Mouse (Mus musculus) B cell, adult 2 months (primary cell): ENCODE results near the gene Srm.

Experiments used
- DNase-seq, 2 experiments: peaks; one replicate each; pipeline ENCODE4 v3.0.0; 2022

The Srm gene

GRCm38 (mm10) chr4:148591171-148591630 is at the start of gene Srm:
Gene Srm, plus strand, starts transcription at chr4:148591503.
- peak; percentile 94 to 95 for DNase-seq

DNA sequence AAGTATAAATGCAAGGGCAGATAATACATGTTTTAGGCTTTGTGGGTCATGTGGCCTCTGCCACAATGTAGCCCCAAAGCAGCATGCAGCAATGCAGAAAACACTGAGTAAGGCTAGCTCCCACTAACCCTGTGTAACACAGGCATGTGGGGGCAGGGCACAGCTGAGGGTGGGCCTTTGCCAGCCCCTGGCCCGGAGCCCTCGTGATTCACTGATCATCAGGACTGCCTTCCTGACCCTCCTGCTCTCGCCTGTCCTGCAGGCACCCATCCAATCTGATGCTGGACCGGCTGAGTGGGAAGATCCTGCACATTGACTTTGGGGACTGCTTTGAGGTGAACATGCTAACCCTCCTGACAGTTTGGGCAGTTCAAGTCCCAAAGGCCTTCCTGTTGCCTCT is 42.2 kb upstream of the Srm start:
- no peak for DNase-seq

- no peak for DNase-seq
Measured at GRCm38 (mm10) chr4:148557766-148558165, 33.5 kb upstream of the Srm start.

DNA sequence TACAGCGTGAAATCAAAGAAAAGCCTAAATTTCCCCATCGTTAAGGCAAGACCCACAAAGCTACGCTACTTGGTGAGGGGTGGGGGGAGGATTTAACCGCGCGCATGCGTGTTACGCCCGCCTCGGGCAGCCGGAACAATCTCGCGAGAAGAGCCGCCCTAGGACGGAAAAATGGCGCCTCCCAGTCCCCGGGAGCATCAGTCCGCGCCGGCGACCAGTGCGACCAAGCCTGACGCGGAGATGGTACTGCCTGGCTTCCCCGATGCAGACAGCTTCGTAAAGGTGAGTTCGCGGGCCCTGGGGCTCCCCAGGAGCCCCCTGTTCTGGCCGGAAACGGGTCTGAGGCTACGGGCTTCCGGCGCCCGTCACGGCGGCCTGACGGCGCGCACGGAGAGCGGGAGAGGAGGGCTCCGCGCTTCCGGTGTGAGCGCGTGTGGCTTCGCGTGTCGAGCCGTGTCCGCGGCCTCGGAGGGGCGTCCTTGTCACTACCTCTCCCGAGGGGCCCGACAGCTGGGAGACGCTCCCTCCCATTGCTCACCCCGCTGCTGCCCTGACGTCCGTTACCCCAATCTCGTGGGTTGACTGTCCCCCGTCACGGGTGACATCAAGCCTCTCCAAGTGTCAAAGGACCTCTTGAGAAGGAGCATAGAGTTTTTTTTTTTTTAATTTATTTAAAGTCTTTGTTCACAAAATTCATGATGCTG is 32.9 kb upstream of the Srm start, which contains the start of gene Exosc10:
Gene Exosc10, plus strand, starts transcription at position 133 of the 704 bp plus-strand sequence.
- DNase-seq, result peak; percentile 89 to 90

- no peak for DNase-seq
Measured at GRCm38 (mm10) chr4:148562676-148563075, 28.6 kb upstream of the Srm start.

DNA sequence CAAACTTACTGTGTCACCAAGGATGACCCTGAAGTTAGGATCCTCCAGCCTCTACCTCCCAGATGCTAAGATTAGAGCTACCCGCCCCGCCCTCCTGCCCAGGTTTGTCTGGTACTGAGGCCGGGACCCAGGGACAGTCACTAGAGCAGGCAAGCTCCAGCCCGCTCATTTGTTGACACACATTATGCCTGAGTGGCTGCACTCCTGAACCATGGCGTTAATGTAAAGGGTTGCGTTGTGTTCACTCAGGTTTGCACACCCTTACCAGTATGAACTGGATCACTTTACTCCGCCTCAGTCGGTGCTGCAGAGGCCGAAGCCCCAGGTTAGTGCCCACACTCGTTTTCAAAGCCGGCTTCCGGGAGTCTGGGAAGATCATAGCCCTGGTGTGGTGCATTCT is 27.7 kb upstream of the Srm start:
- no peak for DNase-seq

- DNase-seq, result no peak
Measured at GRCm38 (mm10) chr4:148570138-148570537, 21.2 kb upstream of the Srm start.

GRCm38 (mm10) chr4:148570693-148571295 is 20.5 kb upstream of the Srm start:
- DNase-seq, result no peak

- DNase-seq, result no peak
Measured at GRCm38 (mm10) chr4:148573222-148573621, 18.1 kb upstream of the Srm start.

DNA sequence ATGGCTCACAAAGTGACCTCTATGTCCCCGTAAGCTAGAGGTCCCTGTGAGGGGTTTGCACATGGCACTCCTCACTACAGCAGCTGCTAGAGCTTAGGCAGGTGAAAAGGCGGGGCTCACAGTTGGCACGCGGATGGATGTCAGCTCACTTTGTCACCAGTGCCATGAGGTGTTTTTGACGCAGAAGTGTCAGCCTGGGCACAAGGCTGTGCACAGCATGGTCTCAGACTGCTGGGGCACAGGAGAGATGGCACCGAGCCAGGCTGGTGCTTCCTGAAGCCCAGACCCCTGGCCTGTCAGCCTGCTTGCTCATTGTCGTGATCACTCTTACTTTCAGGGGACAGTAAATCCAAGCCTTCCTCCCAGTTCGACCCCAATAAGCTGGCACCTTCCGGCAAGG is 10.5 kb upstream of the Srm start:
- no peak for DNase-seq

GRCm38 (mm10) chr4:148581422-148581821 is 9.9 kb upstream of the Srm start:
- DNase-seq, result no peak

DNA sequence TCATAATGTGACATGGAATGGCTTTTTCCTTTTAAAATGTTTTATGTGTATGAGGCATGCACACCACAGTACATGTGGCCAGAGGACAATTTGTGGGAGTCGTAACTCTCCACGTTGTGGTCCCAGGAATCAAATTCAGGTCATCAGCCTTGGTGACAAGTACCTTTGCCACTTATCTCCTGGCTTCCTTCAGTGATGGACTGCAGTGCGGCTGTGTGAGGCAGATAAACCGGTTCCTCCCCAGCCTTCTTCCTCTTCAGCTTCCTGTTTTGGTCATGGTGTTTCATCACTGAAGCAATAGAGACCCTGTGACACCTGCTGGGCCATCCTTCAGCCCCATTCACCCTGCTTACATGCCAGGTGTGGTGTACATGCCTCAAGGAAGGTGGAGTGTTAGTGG is 8.0 kb upstream of the Srm start:
- peak; percentile 13 to 17 for DNase-seq

DNA sequence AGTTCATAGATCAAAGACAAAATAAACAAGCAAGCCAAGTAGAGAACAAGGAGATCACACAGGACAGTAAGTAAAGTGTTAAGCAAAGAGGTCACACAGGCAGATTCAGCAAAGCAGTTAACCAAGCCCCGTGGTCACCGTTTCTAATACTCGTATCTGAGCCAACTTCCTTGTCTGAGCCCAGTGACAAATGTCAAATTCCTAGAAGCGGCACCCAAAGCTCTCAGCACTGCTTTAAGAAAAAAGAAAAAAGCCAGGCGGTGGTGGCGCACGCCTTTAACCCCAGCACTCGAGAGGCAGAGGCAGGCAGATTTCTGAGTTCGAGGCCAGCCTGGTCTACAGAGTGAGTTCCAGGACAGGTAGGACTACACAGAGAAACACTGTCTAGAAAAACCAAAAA is 4.7 kb upstream of the Srm start:
- DNase-seq, result no peak

- DNase-seq, result no peak
Measured at GRCm38 (mm10) chr4:148588793-148589192, 2.5 kb upstream of the Srm start.

GRCm38 (mm10) chr4:148589565-148589964 is 1.7 kb upstream of the Srm start:
- no peak for DNase-seq

DNA sequence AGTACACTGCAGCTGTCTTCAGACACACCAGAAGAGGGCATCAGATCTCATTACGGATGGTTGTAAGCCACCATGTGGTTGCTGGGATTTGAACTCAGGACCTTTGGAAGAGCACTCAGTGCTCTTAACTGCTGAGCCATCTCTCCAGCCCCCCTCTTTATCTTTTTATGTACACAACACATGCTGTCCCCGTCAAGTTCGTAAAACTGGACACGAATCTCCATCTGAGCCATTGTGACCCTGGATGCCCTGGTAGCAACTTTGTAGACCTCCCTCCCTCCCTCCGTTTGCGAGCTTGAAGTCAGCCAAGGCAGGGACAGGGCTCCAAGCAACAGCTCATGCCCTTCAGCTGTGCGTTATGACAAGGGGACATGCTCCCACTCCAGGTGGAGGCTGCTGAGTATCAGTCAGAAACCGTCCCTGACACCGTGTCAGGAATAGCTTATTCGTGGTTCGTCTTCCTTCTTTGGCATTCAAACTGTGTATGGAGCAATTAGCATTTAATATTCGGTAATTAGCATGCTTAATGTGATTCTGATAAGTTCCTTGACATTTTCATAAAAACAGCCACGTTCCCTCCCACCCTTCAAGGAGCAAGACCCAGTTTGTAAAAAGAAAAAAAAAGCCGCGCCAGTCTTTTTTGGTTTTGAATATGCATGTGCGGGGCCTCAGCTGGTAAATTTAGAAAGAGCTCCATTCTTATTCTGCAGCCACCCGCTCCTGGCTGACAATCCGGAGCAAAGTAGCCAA is 707 bp upstream of the Srm start:
- no peak for DNase-seq

GRCm38 (mm10) chr4:148591637-148592380 is 506 bp downstream of the Srm start:
- DNase-seq, result peak in 1 of 2 experiments; percentile 24

GRCm38 (mm10) chr4:148593996-148594395 is 2.7 kb downstream of the Srm start:
- no peak for DNase-seq

GRCm38 (mm10) chr4:148595916-148596315 is 4.6 kb downstream of the Srm start:
- DNase-seq, result no peak

DNA sequence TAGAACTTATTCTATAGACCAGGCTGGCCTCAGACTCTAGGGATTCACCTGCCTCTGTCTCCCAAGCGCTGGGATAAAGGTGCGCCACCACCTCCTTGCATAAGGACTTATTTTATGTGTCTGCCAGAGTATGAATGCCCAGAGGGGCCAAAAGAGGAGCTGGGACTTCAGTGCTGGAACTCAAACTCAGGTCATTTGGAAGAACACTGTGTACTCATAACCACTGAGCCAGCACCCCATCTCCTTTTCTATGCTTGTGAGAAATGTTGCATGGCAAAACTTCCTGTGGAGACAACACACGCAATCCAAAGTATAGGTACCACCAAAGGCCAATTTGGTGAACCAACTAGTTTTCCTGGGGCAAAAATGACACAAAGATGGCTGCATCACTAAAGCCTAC is 5.4 kb downstream of the Srm start:
- no peak for DNase-seq

DNA sequence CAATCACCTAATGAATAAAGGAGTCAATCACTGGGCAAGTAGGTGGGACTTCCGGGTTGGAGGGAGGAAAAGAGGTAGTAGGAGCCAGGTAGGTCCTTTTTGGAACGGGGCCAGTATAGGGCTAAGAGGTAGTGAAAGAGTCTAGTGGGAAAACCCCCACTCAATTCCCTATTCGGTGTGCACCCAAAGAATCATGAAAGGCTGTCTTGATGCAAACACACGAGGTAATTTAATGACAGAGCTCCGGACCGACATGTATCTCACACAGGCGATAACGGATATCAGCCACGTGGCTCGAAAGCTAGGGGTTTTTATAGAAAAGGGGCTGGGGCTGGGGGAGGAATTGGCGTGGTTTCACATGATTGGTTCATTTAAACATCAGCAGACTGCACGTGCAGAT is 7.5 kb downstream of the Srm start:
- DNase-seq, result no peak

- no peak for DNase-seq
Measured at GRCm38 (mm10) chr4:148600316-148600715, 9.0 kb downstream of the Srm start.

GRCm38 (mm10) chr4:148601871-148602270 is 10.6 kb downstream of the Srm start:
- no peak for DNase-seq
